Mouse (Mus musculus): ENCODE results near the gene Mxra8.

GRCm38 (mm10) chr4:155802075-155802474 lies 37.4 kb upstream of the Mxra8 start:
- no peak for TF ChIP-seq POLR2A (IDR thresholded peaks at IDR 0.05; ENCODE audit: control insufficient read depth, low read depth, low read length)
- no peak for TF ChIP-seq CTCF (IDR thresholded peaks at IDR 0.05; ENCODE audit: control insufficient read depth, insufficient read depth, insufficient replicate concordance, low read depth, low read length)
